Mouse (Mus musculus): ENCODE measurements around the gene Neurl2.

Neurl2 gene

GRCm38 (mm10) chr2:164833314-164833959, at the start of gene Neurl2:
Neurl2 (minus strand) TSS chr2:164833456.
- no peak for TF ChIP-seq GATA4 (IDR thresholded peaks at IDR 0.05; ENCODE audit: insufficient replicate concordance, low read length)

GRCm38 (mm10) chr2:164882619-164883018, 49.4 kb upstream of the Neurl2 start:
- TF ChIP-seq GATA4 (IDR thresholded peaks at IDR 0.05; ENCODE audit: insufficient replicate concordance, low read length): no peak

- no peak; the same call in 1 of the 2 replicates for TF ChIP-seq GATA4 (IDR thresholded peaks at IDR 0.05; ENCODE audit: insufficient replicate concordance, low read length)
These were observed 46.5 kb upstream of the Neurl2 start for GRCm38 (mm10) chr2:164879568-164880277.

GRCm38 (mm10) chr2:164879228-164879567, 45.9 kb upstream of the Neurl2 start, which contains the start of gene Pcif1:
Pcif1 (plus strand) TSS chr2:164879304.
- TF ChIP-seq GATA4 (IDR thresholded peaks at IDR 0.05; ENCODE audit: insufficient replicate concordance, low read length): no peak

GRCm38 (mm10) chr2:164878509-164879227, 45.4 kb upstream of the Neurl2 start:
- TF ChIP-seq GATA4 (IDR thresholded peaks at IDR 0.05; ENCODE audit: insufficient replicate concordance, low read length): no peak

- no peak for TF ChIP-seq GATA4 (IDR thresholded peaks at IDR 0.05; ENCODE audit: insufficient replicate concordance, low read length)
These were observed 41.0 kb upstream of the Neurl2 start for GRCm38 (mm10) chr2:164874239-164874769.

- TF ChIP-seq GATA4 (IDR thresholded peaks at IDR 0.05; ENCODE audit: insufficient replicate concordance, low read length): no peak
These were observed 40.4 kb upstream of the Neurl2 start for GRCm38 (mm10) chr2:164873621-164874020.

GRCm38 (mm10) chr2:164871602-164872303, 38.5 kb upstream of the Neurl2 start:
- TF ChIP-seq GATA4 (IDR thresholded peaks at IDR 0.05; ENCODE audit: insufficient replicate concordance, low read length): no peak

GRCm38 (mm10) chr2:164868491-164868890, 35.2 kb upstream of the Neurl2 start:
- no peak for TF ChIP-seq GATA4 (IDR thresholded peaks at IDR 0.05; ENCODE audit: insufficient replicate concordance, low read length)

- TF ChIP-seq GATA4 (IDR thresholded peaks at IDR 0.05; ENCODE audit: insufficient replicate concordance, low read length): no peak
These were observed 34.3 kb upstream of the Neurl2 start for GRCm38 (mm10) chr2:164867566-164867965.

- TF ChIP-seq GATA4 (IDR thresholded peaks at IDR 0.05; ENCODE audit: insufficient replicate concordance, low read length): no peak; the same call in 1 of the 2 replicates
These were observed 33.7 kb upstream of the Neurl2 start for GRCm38 (mm10) chr2:164866741-164867551.

GRCm38 (mm10) chr2:164864593-164864992, 31.3 kb upstream of the Neurl2 start:
- TF ChIP-seq GATA4 (IDR thresholded peaks at IDR 0.05; ENCODE audit: insufficient replicate concordance, low read length): no peak

- no peak for TF ChIP-seq GATA4 (IDR thresholded peaks at IDR 0.05; ENCODE audit: insufficient replicate concordance, low read length)
These were observed 29.1 kb upstream of the Neurl2 start for GRCm38 (mm10) chr2:164862179-164862861.

GRCm38 (mm10) chr2:164861094-164861493, 27.8 kb upstream of the Neurl2 start:
- TF ChIP-seq GATA4 (IDR thresholded peaks at IDR 0.05; ENCODE audit: insufficient replicate concordance, low read length): no peak

Measured in liver, adult (tissue).